Mouse (Mus musculus) spleen, adult 2 months (tissue): ENCODE measurements around the gene Selenoh. TPM values are rescaled to one million over a fixed set of nuclear protein-coding genes. Genes with fewer than 3 reads are reported as not detected.

Experiments used
- DNase-seq, 2 experiments: peaks; one replicate each; pipeline versions ENCODE4 v3.0.0 to v3.0.0-alpha.2; 2012 to 2021; ENCODE audit warnings: low spot score in 2 of 2, low read depth in 1 of 2
- H3K27ac ChIP-seq: fragments of 200-500 bp; 2 replicates; pipeline ENCODE4 v1.5.1; 2012; ENCODE audit warnings: low read length, inconsistent platforms; ENCODE audit not compliant: insufficient read depth
- H3K27me3 ChIP-seq: fragments of 200-500 bp; 2 replicates; pipeline ENCODE4 v1.6.1; 2012; ENCODE audit warnings: mild to moderate bottlenecking, moderate library complexity, low read length, inconsistent platforms; ENCODE audit not compliant: control insufficient read depth, insufficient read depth
- H3K36me3 ChIP-seq: fragments of 200-500 bp; 2 replicates; pipeline ENCODE4 v1.6.1; 2012; ENCODE audit warnings: mild to moderate bottlenecking, low read length, inconsistent platforms; ENCODE audit not compliant: control insufficient read depth, insufficient read depth
- H3K4me1 ChIP-seq: fragments of 200-500 bp; 2 replicates; pipeline ENCODE4 v1.6.1; 2011; ENCODE audit warnings: inconsistent platforms; ENCODE audit not compliant: control insufficient read depth, insufficient read depth, insufficient read length
- H3K4me3 ChIP-seq: fragments of 200-500 bp; 2 replicates; pipeline ENCODE4 v1.5.1; 2011; ENCODE audit warnings: mild to moderate bottlenecking, inconsistent platforms; ENCODE audit not compliant: insufficient read depth, insufficient read length; ENCODE audit errors: extremely low read depth
- CTCF ChIP-seq: fragments of 200-500 bp; IDR thresholded peaks from 2 replicates; pipeline ENCODE4 v1.5.1; 2011; ENCODE audit warnings: mild to moderate bottlenecking, inconsistent platforms; ENCODE audit not compliant: insufficient read depth, insufficient read length, insufficient replicate concordance; ENCODE audit errors: extremely low read depth
- POLR2A ChIP-seq: fragments of 200-500 bp; IDR thresholded peaks from 2 replicates; pipeline ENCODE4 v1.6.1; 2011; ENCODE audit warnings: low read depth, low read length, inconsistent platforms
- whole genome bisulfite sequencing: fragments of 180-500 bp; shearing (Covaris S2); methylation state at CpG from one replicate; pipeline ENCODE4 v1.1.7; 2018; 5-methylcytosine and 5-hydroxymethylcytosine counted together
- polyA plus RNA-seq: library from polyadenylated mRNA; depleted of rRNA; stranded (reverse); fragments of >200 nt; gene quantifications from 2 replicates; pipeline ENCODE4 v1.2.3, GENCODE M21; 2012; rRNA removed

Gene Selenoh
- 52.6 and 76.8 TPM in 2 replicates for polyA plus RNA-seq

DNA sequence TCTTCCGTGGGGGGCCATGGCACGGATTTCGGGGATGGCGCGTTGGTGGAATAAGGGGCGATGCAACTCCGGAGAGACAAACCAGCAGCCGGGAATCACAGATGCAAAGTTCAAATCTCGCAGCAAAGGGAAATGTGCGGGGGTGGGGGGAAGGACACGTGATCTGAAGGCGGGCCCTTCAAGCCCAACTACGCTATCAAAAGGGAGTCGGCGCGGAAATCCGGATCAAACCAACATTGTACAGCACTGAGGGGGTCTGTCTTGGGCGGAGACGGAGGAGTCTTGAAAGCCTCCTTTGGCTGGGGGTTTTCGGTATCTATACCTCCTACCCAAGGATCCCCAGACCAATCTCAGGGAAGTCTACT lies at the start of gene Selenoh:
Gene Selenoh, minus strand, starts transcription at position 202 of the 365 bp plus-strand sequence.
- H3K4me3 ChIP-seq = peak within 1 kb of the TSS; percentile 98
- TF ChIP-seq POLR2A (peak; percentile 60; the same call in 1 of the 2 replicates), CTCF (no peak)
- WGBS = under 1% methylated on average over 20 of the region's 20 CpGs
- H3K27ac ChIP-seq = peak within 1 kb of the TSS; percentile 76
- H3K27me3 ChIP-seq = no peaks in the 10 kb centered on the region
- H3K4me1 ChIP-seq = peaks cover 6% of the 10 kb centered on the region; the same call in 1 of the 2 replicates
- peak; percentile 82 to 84 for DNase-seq
- peaks cover 12% of the 10 kb centered on the region for H3K36me3 ChIP-seq

DNA sequence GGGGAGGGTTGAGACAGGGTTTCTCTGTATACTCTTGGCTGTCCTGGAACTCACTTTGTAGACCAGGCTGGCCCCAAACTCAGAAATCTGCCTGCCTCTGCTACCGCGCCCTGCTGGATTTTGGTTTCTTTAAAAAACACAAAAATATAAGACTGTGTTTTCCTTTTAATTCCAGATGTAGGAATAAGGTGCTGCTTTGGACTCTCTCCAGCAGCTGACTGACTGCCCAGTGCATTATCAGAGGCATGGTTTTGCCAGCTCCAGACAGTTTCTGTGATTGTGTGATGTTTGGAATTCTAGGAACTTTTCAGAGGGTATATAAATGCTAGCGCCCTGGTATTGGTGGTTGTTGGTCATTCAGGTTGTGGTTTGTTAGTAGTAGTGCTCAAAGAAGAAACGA lies 46.8 kb upstream of the Selenoh start:
- TF ChIP-seq CTCF (no peak), POLR2A (no peak)
- Histone ChIP-seq H3K27ac (no peak overlapping the region), H3K36me3 (peaks cover 1% of the 10 kb centered on the region; the same call in 1 of the 2 replicates), H3K4me1 (peaks cover 3% of the 10 kb centered on the region), H3K4me3 (no peak overlapping the region), H3K27me3 (no peaks in the 10 kb centered on the region)
- no peak for DNase-seq
- 90% methylated on average over 4 of the region's 4 CpGs for WGBS

DNA sequence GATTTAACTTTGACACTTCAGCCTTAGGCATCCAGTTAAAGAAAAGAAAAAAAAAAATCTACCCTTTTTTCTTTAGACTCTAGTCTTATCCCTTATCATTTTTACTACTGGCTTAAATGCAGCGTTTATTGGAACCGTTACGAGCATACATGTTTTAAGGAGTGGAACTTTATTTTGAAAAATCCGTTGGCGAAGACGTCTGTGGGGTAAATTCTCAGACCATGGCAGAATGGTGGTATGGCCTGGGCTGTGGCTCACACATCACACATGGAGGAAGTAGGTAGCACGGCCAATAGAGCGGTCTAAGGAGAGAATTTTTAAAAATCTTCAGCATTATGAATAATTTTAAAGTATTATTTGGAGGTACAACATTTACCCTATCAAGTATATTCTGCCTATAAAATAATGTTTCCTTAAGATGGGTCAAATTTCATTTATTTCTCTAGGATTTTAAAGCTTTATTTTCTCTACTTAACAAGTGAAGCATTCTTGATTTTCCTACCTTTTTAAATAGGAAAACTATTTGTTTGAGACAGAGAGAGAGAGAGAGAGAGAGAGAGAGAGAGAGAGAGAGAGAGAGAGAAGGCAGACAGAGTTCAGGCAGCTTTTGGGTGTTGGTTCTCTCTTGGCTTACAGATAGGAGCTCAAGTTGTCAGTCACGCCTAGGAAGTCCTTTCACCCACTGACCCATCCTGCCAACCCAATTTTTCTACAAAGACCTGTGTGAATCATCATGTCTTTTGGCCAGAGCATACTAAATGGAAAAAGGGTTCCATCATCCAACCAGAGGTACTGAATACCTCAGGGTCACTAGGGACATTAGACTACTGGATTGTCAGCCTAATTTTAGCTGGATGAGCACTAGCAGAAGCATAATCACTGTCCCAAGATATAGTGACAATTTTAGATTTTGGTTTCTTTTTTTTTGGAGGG lies 46.1 kb upstream of the Selenoh start:
- H3K36me3 ChIP-seq = peaks cover 1% of the 10 kb centered on the region; the same call in 1 of the 2 replicates
- H3K4me3 ChIP-seq = peak overlapping the region; percentile 98; the same call in 1 of the 2 replicates
- no peak for DNase-seq
- H3K27me3 ChIP-seq = no peaks in the 10 kb centered on the region
- WGBS = 14% methylated on average over 9 of the region's 9 CpGs
- peak overlapping the region; percentile 90 for H3K27ac ChIP-seq
- peaks cover 3% of the 10 kb centered on the region for H3K4me1 ChIP-seq
- no peak for TF ChIP-seq POLR2A
- TF ChIP-seq CTCF = no peak

DNA sequence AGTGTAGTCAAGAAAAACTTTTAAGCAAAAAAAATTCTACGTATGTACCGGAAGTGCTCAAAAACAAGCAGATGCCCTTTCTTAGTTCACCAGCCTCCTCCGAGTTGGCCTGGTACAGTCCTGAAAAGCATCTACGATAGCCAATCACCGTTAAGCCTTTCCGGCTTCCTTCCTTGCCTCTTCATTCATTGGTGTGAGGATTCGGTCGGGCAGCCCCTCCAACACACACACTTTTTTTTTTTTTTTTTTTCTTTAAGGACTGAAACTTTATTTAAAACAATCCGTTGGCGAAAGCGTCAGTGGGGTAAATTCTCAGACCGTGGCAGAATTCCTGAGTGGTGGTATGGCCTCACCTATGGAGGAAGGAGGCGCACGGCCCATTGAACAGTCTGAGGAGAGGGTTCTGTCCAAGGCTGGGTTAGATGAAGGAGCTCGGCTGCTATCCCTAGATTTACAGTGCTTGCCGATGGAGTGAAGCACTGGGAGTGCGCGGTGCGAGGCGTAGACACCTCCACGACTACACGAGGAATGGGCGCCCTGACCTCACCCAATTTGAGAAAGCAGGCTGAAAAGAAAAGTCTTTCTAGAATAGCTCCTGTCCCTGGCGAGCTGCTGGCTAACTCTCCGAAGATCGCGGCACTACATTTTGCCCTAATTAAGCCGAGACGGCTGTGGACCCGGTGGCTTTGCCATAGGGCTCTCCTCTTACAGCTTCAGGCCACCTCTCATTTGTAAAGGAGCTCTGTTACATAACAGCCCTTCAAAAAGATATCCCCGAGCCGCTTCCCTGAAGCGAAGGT lies 45.2 kb upstream of the Selenoh start:
- Histone ChIP-seq H3K36me3 (peaks cover 2% of the 10 kb centered on the region), H3K27ac (peak overlapping the region; percentile 94), H3K4me3 (peak overlapping the region; percentile 98), H3K4me1 (peaks cover 3% of the 10 kb centered on the region), H3K27me3 (no peaks in the 10 kb centered on the region)
- WGBS = under 1% methylated on average over 33 of the region's 33 CpGs
- peak; percentile 74 to 98 for DNase-seq
- TF ChIP-seq POLR2A = no peak
- no peak for TF ChIP-seq CTCF

DNA sequence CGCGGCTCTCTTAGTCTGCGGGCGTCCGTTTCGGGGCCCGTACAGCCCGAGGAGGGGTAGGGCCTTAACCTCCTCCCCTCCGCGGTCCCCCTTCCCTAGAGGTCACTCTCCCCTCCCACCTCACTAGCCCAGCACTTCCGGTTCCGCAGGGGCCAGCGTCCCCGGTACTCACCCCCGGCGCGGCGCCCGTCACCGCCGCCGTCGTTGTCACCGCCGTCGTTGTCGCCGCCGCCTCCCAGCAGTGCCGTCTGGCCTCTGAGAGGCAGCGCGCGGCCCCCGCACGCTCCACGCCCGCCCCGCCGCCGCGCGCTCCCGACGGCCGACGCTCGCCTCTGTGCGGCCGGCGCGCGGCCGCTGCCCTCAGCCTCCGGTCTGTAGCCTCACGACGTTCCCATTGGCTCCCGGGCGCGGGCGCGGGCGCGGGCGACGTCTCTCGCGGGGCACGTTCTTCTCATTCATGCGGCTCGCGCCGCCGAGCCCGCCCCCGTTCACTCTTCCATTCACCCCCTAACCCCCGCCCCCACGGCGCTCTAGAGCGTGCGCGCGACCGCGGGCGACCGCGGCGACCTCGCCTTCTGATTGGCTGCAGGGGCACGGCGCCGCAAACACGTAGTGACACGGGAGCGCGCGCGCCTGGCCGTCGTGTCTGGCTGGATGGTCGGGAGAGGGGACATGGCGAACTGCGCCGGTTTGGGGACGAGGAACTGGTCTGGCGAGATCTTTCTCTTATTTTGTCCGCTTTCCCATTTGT lies 44.4 kb upstream of the Selenoh start, which contains the start of gene Zdhhc5:
Gene Zdhhc5, minus strand, starts transcription at position 370 of the 751 bp plus-strand sequence.
- Histone ChIP-seq H3K4me1 (peaks cover 3% of the 10 kb centered on the region), H3K27me3 (no peaks in the 10 kb centered on the region), H3K27ac (peak within 1 kb of the TSS; percentile 94), H3K36me3 (peaks cover 6% of the 10 kb centered on the region), H3K4me3 (peak within 1 kb of the TSS; percentile 98)
- DNase-seq = peak; percentile 96 to 97
- WGBS = under 1% methylated on average over 104 of the region's 107 CpGs
- TF ChIP-seq CTCF (no peak), POLR2A (peak; percentile 89)

DNA sequence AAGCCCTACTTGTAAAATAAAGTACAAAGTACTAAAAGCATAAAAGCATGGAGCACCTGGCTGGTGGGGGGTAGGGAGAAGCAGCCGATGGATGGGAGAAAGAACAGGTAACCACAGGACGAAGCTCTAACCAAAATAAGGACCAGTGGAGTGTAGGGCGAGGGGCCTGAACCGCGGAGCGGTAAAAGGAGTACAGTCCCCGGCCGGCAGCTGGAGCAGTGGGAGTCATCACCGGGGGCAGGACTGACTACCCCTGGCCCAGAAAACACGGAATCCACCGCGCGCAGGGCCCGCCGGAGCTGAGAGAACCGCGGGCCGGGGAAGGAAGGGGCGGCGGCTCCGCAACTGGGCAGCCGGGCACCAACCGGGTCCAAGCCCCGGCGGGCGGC lies 43.8 kb upstream of the Selenoh start:
- WGBS = 0% methylated on average over 23 of the region's 26 CpGs
- Histone ChIP-seq H3K27me3 (no peaks in the 10 kb centered on the region), H3K27ac (peak overlapping the region; percentile 93), H3K36me3 (peaks cover 8% of the 10 kb centered on the region), H3K4me3 (peak overlapping the region; percentile 76), H3K4me1 (peaks cover 3% of the 10 kb centered on the region)
- DNase-seq = no peak
- TF ChIP-seq POLR2A (no peak), CTCF (no peak)
